Mouse (Mus musculus) kidney, embryonic 14.5 days (tissue): Measurements from ENCODE around the gene Igsf23. TPM values are rescaled to one million over a fixed set of nuclear protein-coding genes. Genes with fewer than 3 reads are reported as not detected.
"Not testable (repeated sequence)": the region's sequence is repeated elsewhere in the genome, so short reads cannot be mapped to it uniquely, and the experiment has no call there.

Experiments used
- ATAC-seq: fragments of 200-750 bp; cut with Nextera tagmentation; 2 replicates; pipeline ENCODE4 v1.8.0; 2017; ENCODE audit warnings: moderate number of reproducible peaks, mild to moderate bottlenecking, moderate TSS enrichment, moderate library complexity; ENCODE audit not compliant: low FRiP score, low TSS enrichment
- H3K27ac ChIP-seq: fragments of 300-500 bp; sonication (generic); 2 replicates; pipeline ENCODE4 v1.5.1; 2014; ENCODE audit warnings: low read depth, mild to moderate bottlenecking, low read length, moderate library complexity, mixed read lengths
- H3K27me3 ChIP-seq: fragments of 300-500 bp; sonication (generic); 2 replicates; pipeline ENCODE4 v1.6.1; 2014; ENCODE audit warnings: mild to moderate bottlenecking, low read length; ENCODE audit not compliant: control insufficient read depth, insufficient read depth
- H3K36me3 ChIP-seq: fragments of 300-500 bp; sonication (generic); 2 replicates; pipeline ENCODE4 v1.6.1; 2014; ENCODE audit warnings: low read length, mixed read lengths; ENCODE audit not compliant: control insufficient read depth, insufficient read depth
- H3K4me1 ChIP-seq: fragments of 300-500 bp; sonication (generic); 2 replicates; pipeline ENCODE4 v1.6.1; 2014; ENCODE audit warnings: low read length, mixed read lengths; ENCODE audit not compliant: control insufficient read depth, insufficient read depth
- H3K4me2 ChIP-seq: fragments of 300-500 bp; sonication (generic); replicated peaks from 2 replicates; pipeline ENCODE4 v1.6.1; 2014; ENCODE audit warnings: low read depth, mild to moderate bottlenecking, low read length
- H3K4me3 ChIP-seq: fragments of 300-500 bp; sonication (generic); 2 replicates; pipeline ENCODE4 v1.5.1; 2014; ENCODE audit warnings: mild to moderate bottlenecking, low read length
- H3K9ac ChIP-seq: fragments of 300-500 bp; sonication (generic); 2 replicates; pipeline ENCODE4 v1.6.1; 2014; ENCODE audit warnings: low read depth, mild to moderate bottlenecking, low read length, moderate library complexity
- H3K9me3 ChIP-seq: fragments of 300-500 bp; sonication (generic); 2 replicates; pipeline ENCODE4 v1.6.1; 2016; ENCODE audit warnings: low read length; ENCODE audit not compliant: control insufficient read depth
- WGBS: fragments of 180-500 bp; shearing (Covaris S2); extraction: QIAGEN DNeasy Blood & Tissue Kit; methylation state at CpG from one replicate; pipeline ENCODE4 v1.1.7; 2014; 5-methylcytosine and 5-hydroxymethylcytosine counted together
- polyA plus RNA-seq: library from polyadenylated mRNA; unstranded; fragments of >200 nt; fragmentation: Nextera tagmentation; extraction: Ambion mirVana; gene quantifications from 2 replicates; pipeline ENCODE4 v1.2.1, GENCODE M21; 2014

Igsf23 gene
- polyA plus RNA-seq: not detected in 2 replicates

DNA sequence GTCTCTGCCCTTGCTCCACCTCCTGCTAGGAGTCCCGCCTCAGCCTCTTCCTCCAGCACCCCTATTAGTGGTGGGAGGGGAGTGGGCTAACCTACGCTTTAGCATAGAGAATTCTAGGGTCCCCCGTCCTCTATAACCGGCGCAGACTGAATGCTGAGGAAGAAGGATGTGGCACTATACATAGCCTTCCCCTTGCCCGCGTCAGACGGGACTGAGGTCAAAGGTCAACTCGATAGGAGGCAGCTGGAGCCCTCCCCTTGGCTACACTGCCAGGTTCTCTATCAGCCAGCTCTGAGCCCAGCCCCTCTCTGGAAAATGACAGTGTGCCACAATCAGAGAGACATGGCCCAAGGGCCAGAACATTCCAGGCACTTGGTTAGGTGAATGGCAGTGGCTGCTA is at the start of gene Igsf23:
TSS of gene Igsf23 (minus strand) at position 168 of the 400 bp plus-strand sequence.
- no peak for ATAC-seq
- Histone ChIP-seq H3K9me3 (no peaks in the 10 kb centered on the region), H3K4me2 (no peak within 1 kb of the TSS), H3K27me3 (no peaks in the 10 kb centered on the region), H3K9ac (no peak within 1 kb of the TSS), H3K27ac (no peak within 1 kb of the TSS), H3K4me3 (no peak within 1 kb of the TSS), H3K4me1 (0 out of 2 replicates have a peak, but pooled peaks cover 5% of the 10 kb centered on the region), H3K36me3 (no peaks in the 10 kb centered on the region)
- WGBS: 52% methylated on average over 9 of the region's 9 CpGs

DNA sequence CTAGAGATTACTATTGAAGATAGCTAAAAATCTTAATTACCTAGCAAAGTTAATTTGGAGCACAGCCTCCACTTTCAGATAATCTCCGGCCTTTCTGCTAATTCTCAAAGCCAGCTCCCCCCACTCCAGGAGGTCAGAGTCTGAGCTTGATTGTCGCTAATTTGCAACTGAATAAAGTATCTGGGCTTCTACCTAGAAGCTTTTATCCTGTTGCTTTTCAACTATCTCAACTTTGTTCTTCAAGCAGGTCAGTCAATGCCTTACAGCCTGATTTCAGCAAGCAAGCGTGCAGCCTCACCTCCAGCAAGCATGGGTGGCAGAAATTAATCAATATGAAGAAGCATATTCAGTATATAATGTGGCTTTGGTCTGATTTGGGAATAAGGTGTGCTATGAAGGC is 46.2 kb upstream of the Igsf23 start:
- H3K27ac ChIP-seq, H3K4me1 ChIP-seq, H3K9me3 ChIP-seq, H3K9ac ChIP-seq, ATAC-seq, H3K27me3 ChIP-seq, H3K4me3 ChIP-seq, H3K4me2 ChIP-seq, H3K36me3 ChIP-seq: not testable (repeated sequence)
- 61% methylated on average over 3 of the region's 3 CpGs for WGBS

DNA sequence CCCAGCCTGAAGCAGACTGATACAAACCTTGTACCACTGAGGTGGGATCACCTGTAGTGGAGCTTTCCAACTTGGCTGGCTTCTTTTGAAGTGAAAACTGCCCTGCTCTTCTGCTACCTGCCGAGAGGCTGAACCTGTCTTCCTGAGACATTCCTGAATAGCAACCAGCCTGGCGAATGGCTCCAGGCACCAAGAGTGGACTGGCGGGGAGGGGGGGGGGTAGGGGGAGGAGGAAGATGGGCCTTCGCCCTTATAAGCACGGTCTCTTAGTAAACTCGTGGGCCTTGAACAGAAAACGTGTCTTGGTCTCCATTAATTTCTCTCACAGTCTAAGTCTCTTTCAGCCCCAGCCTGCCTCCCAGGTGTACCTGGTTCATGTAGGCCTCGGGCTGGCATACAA is 40.6 kb upstream of the Igsf23 start, which contains the start of gene Nlrp9b:
TSS of gene Nlrp9b (plus strand) at position 301 of the 400 bp plus-strand sequence.
- H3K4me3 ChIP-seq, H3K27ac ChIP-seq, H3K27me3 ChIP-seq, H3K9ac ChIP-seq, ATAC-seq, H3K9me3 ChIP-seq, H3K4me1 ChIP-seq, H3K4me2 ChIP-seq, H3K36me3 ChIP-seq: not testable (repeated sequence)
- WGBS: 65% methylated on average over 8 of the region's 8 CpGs

DNA sequence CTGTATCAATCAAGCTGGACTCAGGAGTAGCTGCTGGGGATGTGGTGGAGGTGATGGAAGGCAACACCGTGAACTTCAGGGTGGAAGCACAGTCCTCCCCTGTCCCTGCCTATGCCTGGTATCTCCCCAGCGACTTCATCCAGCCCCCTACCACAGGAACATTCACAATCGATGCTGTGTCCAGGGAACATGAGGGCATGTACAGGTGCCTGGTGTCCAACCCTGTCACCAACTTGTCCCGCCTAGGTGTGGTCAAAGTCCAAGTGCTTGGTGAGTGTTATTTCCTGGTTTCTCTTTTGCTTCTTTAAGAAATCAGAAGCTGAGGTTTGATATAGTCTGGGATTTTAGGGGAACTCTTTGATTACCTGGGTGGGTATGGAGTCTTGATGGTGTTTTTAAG is 21.0 kb upstream of the Igsf23 start:
- Histone ChIP-seq H3K4me2 (no peak overlapping the region), H3K9me3 (no peaks in the 10 kb centered on the region; the same call in 1 of the 2 replicates), H3K9ac (no peak overlapping the region), H3K27me3 (no peaks in the 10 kb centered on the region), H3K4me1 (no peaks in the 10 kb centered on the region), H3K27ac (no peak overlapping the region), H3K36me3 (no peaks in the 10 kb centered on the region), H3K4me3 (no peak overlapping the region)
- 85% methylated on average over 4 of the region's 4 CpGs for WGBS
- no peak for ATAC-seq

DNA sequence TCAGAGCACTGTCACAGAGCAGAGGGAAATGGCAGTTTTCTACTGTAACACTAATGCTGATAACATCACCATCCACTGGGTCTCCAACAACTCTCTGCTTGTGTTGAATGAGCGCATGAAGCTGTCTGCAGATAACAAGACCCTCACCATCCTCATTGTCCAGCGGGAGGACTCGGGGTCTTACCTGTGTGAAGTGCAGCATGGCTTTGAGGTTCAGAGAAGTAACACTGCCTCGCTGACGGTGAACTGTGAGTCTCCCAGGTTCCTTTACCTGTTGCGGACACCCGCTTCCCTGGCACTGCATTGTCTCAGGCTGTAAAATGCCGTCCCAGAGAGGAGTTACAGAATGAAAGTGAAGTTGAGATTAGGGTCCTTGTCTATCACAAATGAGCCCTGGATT is 19.6 kb upstream of the Igsf23 start:
- 92% methylated on average over 8 of the region's 8 CpGs for WGBS
- no peak overlapping the region for H3K27ac ChIP-seq
- H3K27me3 ChIP-seq: no peaks in the 10 kb centered on the region
- H3K4me2 ChIP-seq: no peak overlapping the region
- ATAC-seq: no peak
- no peak overlapping the region for H3K4me3 ChIP-seq
- H3K9me3 ChIP-seq: no peaks in the 10 kb centered on the region; the same call in 1 of the 2 replicates
- H3K36me3 ChIP-seq: no peaks in the 10 kb centered on the region
- no peak overlapping the region for H3K9ac ChIP-seq
- H3K4me1 ChIP-seq: no peaks in the 10 kb centered on the region

DNA sequence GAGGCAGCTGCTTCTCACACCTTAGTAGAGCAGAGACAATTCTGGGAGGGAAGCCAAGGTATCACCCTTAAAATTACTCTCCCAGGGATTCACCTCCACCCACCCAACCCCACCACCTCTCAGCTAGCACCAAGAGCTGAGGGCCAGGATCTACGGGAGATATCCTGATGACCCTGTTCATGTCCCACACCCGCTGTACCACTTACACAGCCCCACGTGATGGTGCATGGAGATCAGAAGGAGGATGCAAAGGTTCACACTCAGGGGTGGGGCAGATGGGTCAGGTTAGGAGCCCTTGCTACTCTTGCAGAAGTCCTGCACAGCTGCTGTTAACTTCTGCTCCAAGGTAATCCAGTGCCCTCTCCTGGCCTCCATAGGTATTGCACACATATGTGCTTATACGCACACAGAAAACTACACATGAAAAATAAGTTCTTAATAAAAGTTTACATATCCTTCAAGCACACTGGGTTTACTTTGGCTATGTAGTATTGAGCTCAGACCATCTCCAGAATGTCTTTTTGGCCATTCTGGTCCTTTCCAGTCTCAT is 19.1 kb upstream of the Igsf23 start:
- 100% methylated on average over 4 of the region's 4 CpGs for WGBS

DNA sequence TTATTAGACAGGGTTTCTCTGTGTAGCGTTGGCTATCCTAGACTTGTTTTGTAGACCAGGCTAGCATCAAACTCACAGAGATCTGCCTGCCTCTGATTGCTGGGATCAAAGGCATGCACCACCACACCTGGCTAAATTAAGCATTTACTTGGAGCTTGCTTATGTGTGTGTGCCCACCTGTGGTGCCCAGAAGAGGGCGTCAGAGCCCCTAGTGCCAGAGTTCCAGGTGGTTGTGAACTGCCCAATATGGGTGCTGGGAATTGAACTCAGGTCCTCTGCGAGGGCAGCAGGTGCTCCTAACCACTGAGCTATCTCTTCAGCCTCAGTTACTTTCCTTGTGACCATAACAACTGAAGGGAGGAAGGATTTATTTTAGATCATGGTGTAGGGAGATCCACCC is 18.6 kb upstream of the Igsf23 start:
- Histone ChIP-seq H3K4me2 (no peak overlapping the region), H3K9ac (no peak overlapping the region), H3K4me1 (no peaks in the 10 kb centered on the region), H3K4me3 (no peak overlapping the region), H3K27ac (no peak overlapping the region), H3K9me3 (no peaks in the 10 kb centered on the region; the same call in 1 of the 2 replicates), H3K27me3 (no peaks in the 10 kb centered on the region), H3K36me3 (no peaks in the 10 kb centered on the region)
- WGBS: 75% methylated on average over 3 of the region's 3 CpGs
- ATAC-seq: no peak

More for the DNA sequence above, 19.1 kb upstream of the Igsf23 start:
- ATAC-seq: no peak
- H3K9ac ChIP-seq: no peak overlapping the region
- H3K27me3 ChIP-seq: no peaks in the 10 kb centered on the region
- H3K9me3 ChIP-seq: no peaks in the 10 kb centered on the region; the same call in 1 of the 2 replicates
- H3K36me3 ChIP-seq: no peaks in the 10 kb centered on the region
- H3K4me1 ChIP-seq: no peaks in the 10 kb centered on the region
- no peak overlapping the region for H3K4me3 ChIP-seq
- no peak overlapping the region for H3K27ac ChIP-seq
- no peak overlapping the region for H3K4me2 ChIP-seq

DNA sequence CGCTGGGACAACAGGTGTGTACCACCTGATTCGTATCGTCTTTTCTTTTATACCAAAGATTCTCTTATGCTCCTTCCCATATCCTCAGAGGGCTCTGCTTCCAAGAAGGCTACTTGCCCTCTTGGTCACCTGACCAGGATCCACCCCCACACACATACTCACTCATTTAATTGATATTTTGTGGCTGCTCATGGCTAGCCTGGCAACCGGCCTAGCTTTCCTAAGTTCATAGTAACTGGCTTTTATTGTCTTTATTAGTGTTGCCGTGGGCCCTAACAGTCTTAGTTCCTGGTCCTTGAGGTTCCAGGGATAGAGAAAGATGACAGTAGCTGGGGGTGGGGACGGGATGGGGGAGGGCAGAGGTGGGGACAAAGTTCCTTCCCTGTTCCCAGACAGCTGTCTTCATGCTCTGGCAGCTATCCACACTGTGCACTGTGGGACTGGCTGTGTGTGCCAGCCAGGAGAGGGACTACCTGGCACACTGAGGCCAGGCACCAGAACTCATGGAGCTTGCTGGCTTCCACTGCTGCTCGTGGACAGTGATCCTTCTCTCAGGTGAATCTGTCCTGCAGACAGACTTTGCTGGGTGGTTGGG is 14.5 kb upstream of the Igsf23 start, which contains the start of gene Ceacam20:
TSS of gene Ceacam20 (plus strand) at position 428 of the 595 bp plus-strand sequence.
- no peaks in the 10 kb centered on the region for H3K27me3 ChIP-seq
- WGBS: 75% methylated on average over 7 of the region's 7 CpGs
- no peak for ATAC-seq
- H3K9me3 ChIP-seq: no peaks in the 10 kb centered on the region; the same call in 1 of the 2 replicates
- no peak within 1 kb of the TSS for H3K9ac ChIP-seq
- H3K4me2 ChIP-seq: no peak within 1 kb of the TSS
- H3K4me3 ChIP-seq: no peak within 1 kb of the TSS
- H3K27ac ChIP-seq: no peak within 1 kb of the TSS
- no peaks in the 10 kb centered on the region for H3K4me1 ChIP-seq
- no peaks in the 10 kb centered on the region for H3K36me3 ChIP-seq

DNA sequence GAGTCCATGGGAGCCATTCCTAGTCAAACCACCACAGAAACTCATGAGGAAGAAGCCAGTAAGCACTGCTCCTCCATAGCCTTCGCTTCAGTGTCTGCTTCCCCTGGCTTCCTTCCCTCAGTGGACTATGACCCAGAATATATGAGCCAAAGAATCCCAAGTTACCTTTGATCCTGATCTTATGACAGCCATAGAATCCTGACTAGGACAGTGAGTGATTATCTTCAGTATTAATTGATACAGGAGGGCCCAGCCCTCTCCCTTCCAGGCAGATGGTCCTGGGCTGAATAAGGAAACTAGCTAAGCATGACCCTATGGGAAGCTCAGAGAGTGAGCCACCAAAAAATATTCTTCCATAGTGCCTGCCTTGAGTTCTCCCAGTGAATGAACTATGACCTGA is 11.9 kb upstream of the Igsf23 start:
- no peak for ATAC-seq
- Histone ChIP-seq H3K27ac (no peak overlapping the region), H3K4me3 (no peak overlapping the region), H3K4me2 (no peak overlapping the region), H3K36me3 (no peaks in the 10 kb centered on the region), H3K4me1 (no peaks in the 10 kb centered on the region), H3K27me3 (no peaks in the 10 kb centered on the region), H3K9me3 (no peaks in the 10 kb centered on the region), H3K9ac (no peak overlapping the region)
- 81% methylated on average over 1 of the region's 1 CpGs for WGBS
